Comparison of ENCODE assay signal across 10 mouse cellular contexts in the genomic region with DNA sequence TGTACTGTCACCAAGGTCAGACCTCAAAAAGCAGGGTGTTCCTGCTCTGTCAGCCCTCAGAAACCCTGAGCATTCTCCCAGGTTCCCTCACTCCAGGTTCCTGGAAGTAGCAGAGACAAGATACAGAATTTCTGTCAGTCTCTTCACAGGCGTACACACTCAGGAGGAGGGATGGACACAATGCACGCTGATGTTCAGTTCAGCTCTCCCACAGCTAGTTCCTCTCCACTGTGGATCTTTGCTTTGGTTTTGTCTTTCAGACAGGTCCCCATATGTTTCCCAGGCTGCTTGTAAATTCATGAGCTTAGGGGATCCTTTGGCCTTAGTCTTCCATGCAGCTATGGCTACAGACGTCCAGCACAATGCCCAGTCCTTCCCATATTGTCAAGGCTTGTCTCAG. TPM values are rescaled to one million over a fixed set of nuclear protein-coding genes. Genes with fewer than 3 reads are reported as not detected.
DNase-seq lines count a peak whose midpoint lies in the region; ATAC-seq and TF ChIP-seq lines count a peak whose summit lies in the region.
"Had no signal": no experiment of that assay in that cellular context is flagged by ENCODE, and none has a peak within 500 bp of the region (broad histone marks: within the 10 kb centered on the region; RNA-seq: fewer than 3 reads in every experiment).

No protein-coding gene starts in this region.

- H3K9ac ChIP-seq in neural tube, embryonic 11.5 days (ENCODE audit: low read length) = peak overlapping the region; percentile 74
- peak overlapping the region; percentile 72; the same call in 1 of the 2 replicates for H3K9ac ChIP-seq in limb, embryonic 14.5 days (ENCODE audit: low read depth, low read length, severe bottlenecking)
- peak overlapping the region; percentile 87; the same call in 1 of the 2 replicates for H3K9ac ChIP-seq in stomach, embryonic 15.5 days

- peak overlapping the region; percentile 95 for H3K4me2 ChIP-seq in neural tube, embryonic 11.5 days (ENCODE audit: low read depth)
- H3K4me2 ChIP-seq in limb, embryonic 14.5 days (replicated peaks; ENCODE audit: low read depth, low read length, severe bottlenecking) = peak overlapping the region; percentile 82
- H3K4me2 ChIP-seq in stomach, embryonic 15.5 days = peak overlapping the region; percentile 95

- no peak overlapping the region for H3K27ac ChIP-seq in neural tube, embryonic 11.5 days (ENCODE audit: low read depth, low read length)
- no peak overlapping the region for H3K27ac ChIP-seq in limb, embryonic 14.5 days (replicated peaks; ENCODE audit: low read depth, low read length)
- H3K27ac ChIP-seq in stomach, embryonic 15.5 days = no peak overlapping the region

- 82% methylated on average over 3 of the region's 3 CpGs for WGBS in neural tube, embryonic 11.5 days
- 66% methylated on average over 3 of the region's 3 CpGs for WGBS in limb, embryonic 14.5 days
- 78% methylated on average over 3 of the region's 3 CpGs for WGBS in stomach, embryonic 15.5 days

- H3K27me3 ChIP-seq in neural tube, embryonic 11.5 days (ENCODE audit: control insufficient read depth, insufficient read depth, low read length) = no peaks in the 10 kb centered on the region
- no peaks in the 10 kb centered on the region for H3K27me3 ChIP-seq in limb, embryonic 14.5 days (ENCODE audit: control insufficient read depth, insufficient read depth, low read length)
- H3K27me3 ChIP-seq in stomach, embryonic 15.5 days (replicated peaks) = no peaks in the 10 kb centered on the region

- H3K36me3 ChIP-seq in neural tube, embryonic 11.5 days (ENCODE audit: control insufficient read depth, insufficient read depth, low read length) = no peaks in the 10 kb centered on the region; the same call in 1 of the 2 replicates
- peaks cover 12% of the 10 kb centered on the region for H3K36me3 ChIP-seq in limb, embryonic 14.5 days (ENCODE audit: control insufficient read depth, insufficient read depth, low read length)
- peaks cover 5% of the 10 kb centered on the region for H3K36me3 ChIP-seq in stomach, embryonic 15.5 days

- peaks cover 7% of the 10 kb centered on the region for H3K4me1 ChIP-seq in neural tube, embryonic 11.5 days (ENCODE audit: control insufficient read depth, insufficient read depth, low read length)
- peaks cover 17% of the 10 kb centered on the region for H3K4me1 ChIP-seq in limb, embryonic 14.5 days (ENCODE audit: control insufficient read depth, insufficient read depth, low read length)
- peaks cover 15% of the 10 kb centered on the region for H3K4me1 ChIP-seq in stomach, embryonic 15.5 days

- DNase-seq in CD4-positive, CD25-positive, alpha-beta regulatory T cell, adult 2 months (ENCODE audit: low read depth, low spot score) = peak; percentile 38
- no peak for DNase-seq in neural tube, embryonic 11.5 days (ENCODE audit: low spot score)
- no peak for DNase-seq in neural tube, embryonic 10.5 days (ENCODE audit: extremely low spot score, low spot score)
- no peak for DNase-seq in limb, embryonic 14.5 days (ENCODE audit: low spot score)
- no peak for DNase-seq in urinary bladder, adult 2 months (ENCODE audit: low spot score)
- no peak for DNase-seq in gastrocnemius, postnatal 14 days
- DNase-seq: kidney, postnatal 36 days; right cerebral cortex, postnatal 4 days had no signal

- H3K9me3 ChIP-seq in neural tube, embryonic 11.5 days (ENCODE audit: control insufficient read depth, low read length) = no peaks in the 10 kb centered on the region
- no peaks in the 10 kb centered on the region for H3K9me3 ChIP-seq in limb, embryonic 14.5 days (ENCODE audit: control insufficient read depth, low read length)
- H3K9me3 ChIP-seq in stomach, embryonic 15.5 days = no peaks in the 10 kb centered on the region

- peak overlapping the region; percentile 83 for H3K4me3 ChIP-seq in neural tube, embryonic 11.5 days (ENCODE audit: low read depth, low read length)
- peak overlapping the region; percentile 81 for H3K4me3 ChIP-seq in limb, embryonic 14.5 days (replicated peaks; ENCODE audit: low read length)
- H3K4me3 ChIP-seq in stomach, embryonic 15.5 days (replicated peaks) = peak overlapping the region; percentile 93

- no peak for TF ChIP-seq POLR2A in limb, embryonic 14.5 days (IDR thresholded peaks at IDR 0.05; ENCODE audit: borderline replicate concordance, extremely low read depth, insufficient read depth, insufficient read length)

- no peak for ATAC-seq in CD4-positive, CD25-positive, alpha-beta regulatory T cell, adult 4 months
- no peak for ATAC-seq in neural tube, embryonic 11.5 days (ENCODE audit: insufficient read depth, low FRiP score, low TSS enrichment)
- no peak for ATAC-seq in limb, embryonic 14.5 days (ENCODE audit: low FRiP score, low read depth)
- no peak for ATAC-seq in stomach, embryonic 15.5 days (ENCODE audit: insufficient read depth, low FRiP score, low read depth)

- intact Hi-C loops in gastrocnemius, postnatal 14 days (cut with DNase I; ENCODE audit: low total_unique reads) = no loop called here

RNA-seq across cellular contexts. Expression of a gene that starts 1.3 kb away (rescaled TPM):
- polyA plus RNA-seq in CD4-positive, CD25-positive, alpha-beta regulatory T cell, adult 4 months (2017; shearing (Covaris generic)) = 10 to 100 TPM; 10.6 to 21.4 TPM
- polyA plus RNA-seq in neural tube, embryonic 11.5 days (2014; fragmentation: Nextera tagmentation; extraction: Ambion mirVana) = 10.6 and 11.7 TPM in 2 replicates
- polyA plus RNA-seq in limb, embryonic 14.5 days (2012; rRNA removed) = 33.2 and 44.0 TPM in 2 replicates
- polyA plus RNA-seq in limb, embryonic 14.5 days (2014; fragmentation: Nextera tagmentation; extraction: Ambion mirVana) = 8.6 and 9.9 TPM in 2 replicates
- 7.9 and 9.6 TPM in 2 replicates for polyA plus RNA-seq in stomach, embryonic 15.5 days (2015; fragmentation: Nextera tagmentation; extraction: Ambion mirVana)
- polyA plus RNA-seq in urinary bladder, adult 2 months (2012; rRNA removed) = 19.3 and 22.5 TPM in 2 replicates
- total RNA-seq in gastrocnemius, postnatal 14 days (2021) = 1 to 10 TPM; 3.7 to 4.6 TPM

RNA-seq across cellular contexts. Expression of a gene that starts 1.7 kb away (rescaled TPM):
- polyA plus RNA-seq in CD4-positive, CD25-positive, alpha-beta regulatory T cell, adult 4 months (2017; shearing (Covaris generic)) = 100 to 1,000 TPM in 1 of 2 experiments, 10 to 100 TPM in 1; 82.6 to 175 TPM
- 159 and 165 TPM in 2 replicates for polyA plus RNA-seq in neural tube, embryonic 11.5 days (2014; fragmentation: Nextera tagmentation; extraction: Ambion mirVana)
- polyA plus RNA-seq in limb, embryonic 14.5 days (2012; rRNA removed) = 37.3 and 50.4 TPM in 2 replicates
- 121 and 122 TPM in 2 replicates for polyA plus RNA-seq in limb, embryonic 14.5 days (2014; fragmentation: Nextera tagmentation; extraction: Ambion mirVana)
- polyA plus RNA-seq in stomach, embryonic 15.5 days (2015; fragmentation: Nextera tagmentation; extraction: Ambion mirVana) = 105 and 114 TPM in 2 replicates
- polyA plus RNA-seq in urinary bladder, adult 2 months (2012; rRNA removed) = 32.6 and 37.6 TPM in 2 replicates
- 10 to 100 TPM; 40.7 to 41.6 TPM for total RNA-seq in gastrocnemius, postnatal 14 days (2021)

RNA-seq across cellular contexts. Expression of a gene that starts 10.7 kb away (rescaled TPM):
- 1,000 to 10,000 TPM; 2,251 to 2,782 TPM for polyA plus RNA-seq in CD4-positive, CD25-positive, alpha-beta regulatory T cell, adult 4 months (2017; shearing (Covaris generic))
- polyA plus RNA-seq in neural tube, embryonic 11.5 days (2014; fragmentation: Nextera tagmentation; extraction: Ambion mirVana) = 50.6 and 52.5 TPM in 2 replicates
- polyA plus RNA-seq in limb, embryonic 14.5 days (2012; rRNA removed) = 33.4 and 45.7 TPM in 2 replicates
- polyA plus RNA-seq in limb, embryonic 14.5 days (2014; fragmentation: Nextera tagmentation; extraction: Ambion mirVana) = 43.0 and 45.0 TPM in 2 replicates
- 50.1 and 51.9 TPM in 2 replicates for polyA plus RNA-seq in stomach, embryonic 15.5 days (2015; fragmentation: Nextera tagmentation; extraction: Ambion mirVana)
- 34.8 and 39.4 TPM in 2 replicates for polyA plus RNA-seq in urinary bladder, adult 2 months (2012; rRNA removed)
- 1 to 10 TPM; 2.7 to 3.6 TPM for total RNA-seq in gastrocnemius, postnatal 14 days (2021)

RNA-seq across cellular contexts. Expression of a gene that starts 20.7 kb away (rescaled TPM):
- 1 to 10 TPM in 1 of 2 experiments, under 1 TPM in 1; 0.82 to 1.3 TPM for polyA plus RNA-seq in CD4-positive, CD25-positive, alpha-beta regulatory T cell, adult 4 months (2017; shearing (Covaris generic))
- not detected in 2 replicates for polyA plus RNA-seq in neural tube, embryonic 11.5 days (2014; fragmentation: Nextera tagmentation; extraction: Ambion mirVana)
- polyA plus RNA-seq in limb, embryonic 14.5 days (2012; rRNA removed) = 6.9 and 7.0 TPM in 2 replicates
- 10.3 TPM in 2 replicates for polyA plus RNA-seq in limb, embryonic 14.5 days (2014; fragmentation: Nextera tagmentation; extraction: Ambion mirVana)
- polyA plus RNA-seq in stomach, embryonic 15.5 days (2015; fragmentation: Nextera tagmentation; extraction: Ambion mirVana) = 7.1 and 9.7 TPM in 2 replicates
- polyA plus RNA-seq in urinary bladder, adult 2 months (2012; rRNA removed) = 28.5 and 29.2 TPM in 2 replicates
- total RNA-seq in gastrocnemius, postnatal 14 days (2021) = 10 to 100 TPM; 20.3 to 45.9 TPM

RNA-seq across cellular contexts. Expression of a gene that starts 47.8 kb away (rescaled TPM):
- 100 to 1,000 TPM in 1 of 2 experiments, 10 to 100 TPM in 1; 93.1 to 113 TPM for polyA plus RNA-seq in CD4-positive, CD25-positive, alpha-beta regulatory T cell, adult 4 months (2017; shearing (Covaris generic))
- 47.8 and 63.1 TPM in 2 replicates for polyA plus RNA-seq in neural tube, embryonic 11.5 days (2014; fragmentation: Nextera tagmentation; extraction: Ambion mirVana)
- polyA plus RNA-seq in limb, embryonic 14.5 days (2012; rRNA removed) = 49.8 and 61.6 TPM in 2 replicates
- 56.0 and 64.2 TPM in 2 replicates for polyA plus RNA-seq in limb, embryonic 14.5 days (2014; fragmentation: Nextera tagmentation; extraction: Ambion mirVana)
- polyA plus RNA-seq in stomach, embryonic 15.5 days (2015; fragmentation: Nextera tagmentation; extraction: Ambion mirVana) = 43.5 and 53.8 TPM in 2 replicates
- polyA plus RNA-seq in urinary bladder, adult 2 months (2012; rRNA removed) = 24.5 and 27.7 TPM in 2 replicates
- 10 to 100 TPM; 23.2 to 24.6 TPM for total RNA-seq in gastrocnemius, postnatal 14 days (2021)

Comparison
In these comparisons a context has a peak if more than half of its experiments do, and no peak if none do; other contexts are left out.
1. RNA of a gene that starts 10.7 kb away (polyA plus RNA-seq): 2,251 to 2,782 TPM in CD4-positive, CD25-positive, alpha-beta regulatory T cell, adult 4 months; 50.6 to 52.5 TPM in neural tube, embryonic 11.5 days, 50.1 to 51.9 TPM in stomach, embryonic 15.5 days, 33.4 to 45.7 TPM in limb, embryonic 14.5 days and 34.8 to 39.4 TPM in urinary bladder, adult 2 months; every median in the first group is over 10 times any median in the second.
2. Peak in every context shown above with its lines, with median percentiles within 50 percentile points of each other: H3K4me2 ChIP-seq, H3K4me3 ChIP-seq and H3K9ac ChIP-seq.